Mouse (Mus musculus): ENCODE data around the gene Lce3d.

GRCm38 (mm10) chr3:92966761-92967160 lies 9.6 kb downstream of the Lce3d start, which contains the start of gene Lce3e:
- TF ChIP-seq CTCF (IDR thresholded peaks at IDR 0.05) (no peak), EP300 (IDR thresholded peaks at IDR 0.05) (no peak)
